Mouse (Mus musculus) lung, adult 2 months (tissue): ENCODE results near the gene Ipmk.

Experiments used
- CTCF ChIP-seq: fragments of 200-500 bp; IDR thresholded peaks from 2 replicates; pipeline ENCODE4 v1.5.1; 2011; ENCODE audit warnings: mild to moderate bottlenecking, low read length, control low read depth; ENCODE audit not compliant: insufficient read depth
- POLR2A ChIP-seq: fragments of 200-500 bp; IDR thresholded peaks from 2 replicates; pipeline ENCODE4 v1.6.1; 2011; ENCODE audit warnings: low read depth, mild to moderate bottlenecking, control low read depth, low read length, borderline replicate concordance; ENCODE audit errors: extremely low read depth

DNA sequence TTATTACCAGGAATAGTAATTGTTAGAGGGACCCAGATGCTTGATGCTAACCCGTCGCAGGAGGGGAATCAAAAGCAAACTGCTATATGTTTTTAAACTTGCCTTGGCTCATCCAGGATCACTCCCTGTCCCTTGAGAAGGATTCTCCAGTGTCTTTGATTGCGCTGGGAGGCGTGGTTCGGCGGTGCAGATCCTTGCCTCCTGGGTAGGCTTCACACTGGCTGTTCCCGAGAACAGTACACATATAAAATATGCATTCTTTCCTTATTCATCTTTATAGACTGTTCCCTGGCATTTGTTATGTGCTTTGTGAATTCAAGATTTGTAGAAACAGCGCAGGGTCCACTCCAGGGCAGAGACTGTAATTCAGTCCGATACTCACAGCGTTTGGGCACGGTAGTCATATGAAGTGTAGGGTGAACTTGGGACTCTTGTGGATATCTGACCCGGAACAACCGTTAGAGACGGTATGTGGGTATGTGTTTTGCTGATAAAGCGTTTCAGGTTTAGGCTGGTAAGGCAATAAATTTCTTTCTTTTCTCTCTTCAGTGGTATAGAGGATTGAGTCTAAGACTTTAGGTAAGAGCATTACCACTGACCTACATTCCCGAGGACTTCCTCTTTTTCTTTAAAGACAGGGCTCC is 1.2 kb downstream of the Ipmk start:
- TF ChIP-seq POLR2A (no peak), CTCF (no peak)
